Mouse (Mus musculus) liver, embryonic 14.5 days (tissue): ENCODE data around the gene Snx17. TPM values are rescaled to one million over a fixed set of nuclear protein-coding genes. Genes with fewer than 3 reads are reported as not detected.
A peak's percentile ranks its signal among the peaks of the same experiment; 100 is the strongest.

Experiments
- ATAC-seq: fragments of 200-750 bp; cut with Nextera tagmentation; 2 replicates; pipeline ENCODE4 v1.8.0; 2017; ENCODE audit warnings: moderate number of reproducible peaks, mild to moderate bottlenecking, moderate library complexity; ENCODE audit not compliant: insufficient read depth
- DNase-seq, 3 experiments: peaks; one replicate each; pipeline ENCODE4 v3.0.0-alpha.2; 2012 to 2013; ENCODE audit warnings: low read depth in 3 of 3, low spot score in 3 of 3
- H3K27ac ChIP-seq: fragments of 300-500 bp; sonication (generic); 2 replicates; pipeline ENCODE4 v1.5.1; 2014; ENCODE audit warnings: moderate library complexity, mild to moderate bottlenecking, control low read depth, inconsistent platforms
- H3K27me3 ChIP-seq: fragments of 300-500 bp; sonication (generic); 2 replicates; pipeline ENCODE4 v1.6.1; 2014; ENCODE audit warnings: mild to moderate bottlenecking, low read length, moderate library complexity; ENCODE audit not compliant: control insufficient read depth, insufficient read depth
- H3K36me3 ChIP-seq: fragments of 300-500 bp; sonication (generic); replicated peaks from 2 replicates; pipeline ENCODE4 v1.6.1; 2014; ENCODE audit warnings: low read depth; ENCODE audit not compliant: control insufficient read depth, insufficient read depth
- H3K4me1 ChIP-seq, 2 experiments: fragments of 200-500 bp in 1 of 2; fragments of 300-500 bp in 1 of 2; sonication (generic) in 1 of 2; replicated peaks; 2 replicates each; pipeline ENCODE4 v1.6.1; 2012 to 2014; ENCODE audit warnings: antibody characterized with exemption in 1 of 2, inconsistent platforms in 1 of 2, low read length in 1 of 2; ENCODE audit not compliant: control insufficient read depth in 2 of 2, insufficient read depth in 2 of 2
- H3K4me2 ChIP-seq: fragments of 300-500 bp; sonication (generic); 2 replicates; pipeline ENCODE4 v1.6.1; 2014; ENCODE audit warnings: low read depth, mild to moderate bottlenecking, control low read depth, moderate library complexity
- H3K4me3 ChIP-seq, 2 experiments: fragments of 200-500 bp in 1 of 2; fragments of 300-500 bp in 1 of 2; sonication (generic) in 1 of 2; 2 replicates each; pipeline ENCODE4 v1.5.1; 2012 to 2014; ENCODE audit warnings: low read depth in 2 of 2, low read length in 2 of 2, mild to moderate bottlenecking in 2 of 2, control low read depth in 1 of 2, inconsistent platforms in 1 of 2, moderate library complexity in 1 of 2; ENCODE audit not compliant: insufficient read depth in 1 of 2
- H3K9ac ChIP-seq: fragments of 300-500 bp; sonication (generic); replicated peaks from 2 replicates; pipeline ENCODE4 v1.6.1; 2014; ENCODE audit warnings: mild to moderate bottlenecking, control low read depth, moderate library complexity
- H3K9me3 ChIP-seq: fragments of 300-500 bp; sonication (generic); 2 replicates; pipeline ENCODE4 v1.6.1; 2016; ENCODE audit warnings: low read length, mixed read lengths; ENCODE audit not compliant: control insufficient read depth
- CTCF ChIP-seq: IDR thresholded peaks from 2 replicates; pipeline ENCODE4 v1.5.1; 2016; ENCODE audit warnings: antibody characterized with exemption, low read depth, control low read depth
- EP300 ChIP-seq: IDR thresholded peaks from 2 replicates; pipeline ENCODE4 v1.6.1; 2016; ENCODE audit warnings: antibody characterized with exemption, low read depth
- WGBS: fragments of 180-500 bp; shearing (Covaris S2); extraction: QIAGEN DNeasy Blood & Tissue Kit; methylation state at CpG from one replicate; pipeline ENCODE4 v1.1.7; 2014; ENCODE audit not compliant: insufficient replicate concordance; 5-methylcytosine and 5-hydroxymethylcytosine counted together
- polyA plus RNA-seq, 2 experiments: library from polyadenylated mRNA; depleted of rRNA in 1 of 2; stranded (reverse) in 1 of 2; unstranded in 1 of 2; fragments of >200 nt; fragmentation: Nextera tagmentation in 1 of 2; extraction: Ambion mirVana in 1 of 2; gene quantifications; 2 replicates each; pipeline versions ENCODE4 v1.2.1 to v1.2.3; 2012 to 2014

The Snx17 gene
- polyA plus RNA-seq, 2 experiments = 23.7 to 36.4 TPM

- H3K27me3 ChIP-seq = no peaks in the 10 kb centered on the region
- DNase-seq = no peak
- no peak overlapping the region for H3K4me2 ChIP-seq
- H3K4me3 ChIP-seq = no peak overlapping the region
- H3K9me3 ChIP-seq = no peaks in the 10 kb centered on the region
- no peak for TF ChIP-seq CTCF
- TF ChIP-seq EP300 = no peak
- ATAC-seq = 0 out of 2 replicates have a peak, but pooled peaks have one; percentile 62
- no peak overlapping the region for H3K9ac ChIP-seq
- H3K36me3 ChIP-seq = peaks cover 68% of the 10 kb centered on the region
- H3K4me1 ChIP-seq = peaks cover 0 to 15% of the 10 kb centered on the region in 2 experiments; a peak in 2 of 4 replicates
- no peak overlapping the region for H3K27ac ChIP-seq
Measured at GRCm38 (mm10) chr5:31162462-31162861, 30.6 kb upstream of the Snx17 start.

- TF ChIP-seq CTCF (no peak), EP300 (0 out of 2 replicates have a peak, but pooled peaks have one; percentile 44)
- H3K4me2 ChIP-seq = no peak overlapping the region
- peaks cover 0 to 15% of the 10 kb centered on the region in 2 experiments; a peak in 2 of 4 replicates for H3K4me1 ChIP-seq
- no peak overlapping the region for H3K4me3 ChIP-seq
- peaks cover 68% of the 10 kb centered on the region for H3K36me3 ChIP-seq
- DNase-seq (no peak), ATAC-seq (peak; percentile 67; the same call in 1 of the 2 replicates)
- no peaks in the 10 kb centered on the region for H3K27me3 ChIP-seq
- no peak overlapping the region for H3K27ac ChIP-seq
- H3K9ac ChIP-seq = no peak overlapping the region
- WGBS = 41% methylated on average over 1 of the region's 1 CpGs
- no peaks in the 10 kb centered on the region for H3K9me3 ChIP-seq
Measured at GRCm38 (mm10) chr5:31164878-31165277, 28.1 kb upstream of the Snx17 start.

- no peaks in the 10 kb centered on the region for H3K9me3 ChIP-seq
- peaks cover 0 to 10% of the 10 kb centered on the region in 2 experiments; a peak in 1 of 4 replicates for H3K4me1 ChIP-seq
- TF ChIP-seq EP300 = no peak
- TF ChIP-seq CTCF = no peak
- ATAC-seq (no peak), DNase-seq (no peak)
- WGBS = 85% methylated on average over 4 of the region's 4 CpGs
- H3K4me3 ChIP-seq = no peak overlapping the region
- H3K4me2 ChIP-seq = no peak overlapping the region
- no peak overlapping the region for H3K9ac ChIP-seq
- H3K27ac ChIP-seq = no peak overlapping the region
- no peaks in the 10 kb centered on the region for H3K27me3 ChIP-seq
- peaks cover 81% of the 10 kb centered on the region for H3K36me3 ChIP-seq
Measured at GRCm38 (mm10) chr5:31168630-31169029, 24.4 kb upstream of the Snx17 start.

- H3K36me3 ChIP-seq = peaks cover 6% of the 10 kb centered on the region
- H3K27me3 ChIP-seq = no peaks in the 10 kb centered on the region
- peak overlapping the region; percentile 89 for H3K9ac ChIP-seq
- H3K4me3 ChIP-seq = peak overlapping the region; percentile 89 to 99
- WGBS = under 1% methylated on average over 25 of the region's 25 CpGs
- H3K27ac ChIP-seq = peak overlapping the region; percentile 94
- no peaks in the 10 kb centered on the region for H3K9me3 ChIP-seq
- peak overlapping the region; percentile 89 for H3K4me2 ChIP-seq
- peaks cover 21 to 22% of the 10 kb centered on the region in 2 experiments for H3K4me1 ChIP-seq
- peak; percentile 46 to 58 (median 52) for DNase-seq
- TF ChIP-seq EP300 (no peak), CTCF (no peak)
- peak; percentile 57 for ATAC-seq
Measured at GRCm38 (mm10) chr5:31179301-31179765, 13.7 kb upstream of the Snx17 start.

- Histone ChIP-seq H3K9ac (peak within 1 kb of the TSS; percentile 89), H3K9me3 (no peaks in the 10 kb centered on the region), H3K36me3 (peaks cover 5% of the 10 kb centered on the region; the same call in 1 of the 2 replicates), H3K4me1 (peaks cover 22 to 23% of the 10 kb centered on the region in 2 experiments), H3K27me3 (no peaks in the 10 kb centered on the region), H3K4me3 (peak within 1 kb of the TSS; percentile 89 to 99), H3K27ac (peak within 1 kb of the TSS; percentile 94), H3K4me2 (peak within 1 kb of the TSS; percentile 89)
- WGBS = under 1% methylated on average over 59 of the region's 59 CpGs
- TF ChIP-seq EP300 (no peak), CTCF (0 out of 2 replicates have a peak, but pooled peaks have one; percentile 21)
- DNase-seq (peak; percentile 85 to 90 (median 87)), ATAC-seq (peak; percentile 87)
Measured at GRCm38 (mm10) chr5:31179766-31180630, 13.0 kb upstream of the Snx17 start, which contains the start of the genes Gm29609 and Gtf3c2. Gene Gm29609, minus strand, starts transcription at chr5:31179911. Gene Gtf3c2, minus strand, starts transcription at chr5:31180144.
